Mouse (Mus musculus) liver, postnatal 0 days (tissue): ENCODE measurements at regions not wholly inside any gene's neighbourhood (a gene's known extent, or its start where the extent isn't known, plus 50 kb on each side); places are given as distances from the start of the nearest gene placed in this dataset.

ENCODE experiments used
- CTCF ChIP-seq: sonication (generic); IDR thresholded peaks from 2 replicates; pipeline ENCODE4 v1.5.1; 2016; ENCODE audit warnings: antibody characterized with exemption, low read depth
- EP300 ChIP-seq: IDR thresholded peaks from 2 replicates; pipeline ENCODE4 v1.6.1; 2016; ENCODE audit warnings: antibody characterized with exemption, low read depth, mild to moderate bottlenecking

GRCm38 (mm10) chr12:13134168-13134567 lies 114.8 kb downstream of the Ddx1 start:
- TF ChIP-seq CTCF (no peak), EP300 (no peak)
